Mouse (Mus musculus) right cerebral cortex, postnatal 25 days (tissue): Measurements from ENCODE around the gene Med15.

Experiments used
- DNase-seq: peaks from one replicate; pipeline ENCODE4 v3.0.0; 2022

Gene Med15

GRCm38 (mm10) chr16:17605684-17606083, 127.0 kb downstream of the Med15 start:
- DNase-seq = no peak

- no peak for DNase-seq
These were observed 127.8 kb downstream of the Med15 start for GRCm38 (mm10) chr16:17604941-17605340.
